Mouse (Mus musculus): ENCODE results near the gene Shisa8. TPM values are rescaled to one million over a fixed set of nuclear protein-coding genes. Genes with fewer than 3 reads are reported as not detected.

Shisa8 gene
- polyA plus RNA-seq, 1 experiment from 2014 or later: 0.31 TPM

DNA sequence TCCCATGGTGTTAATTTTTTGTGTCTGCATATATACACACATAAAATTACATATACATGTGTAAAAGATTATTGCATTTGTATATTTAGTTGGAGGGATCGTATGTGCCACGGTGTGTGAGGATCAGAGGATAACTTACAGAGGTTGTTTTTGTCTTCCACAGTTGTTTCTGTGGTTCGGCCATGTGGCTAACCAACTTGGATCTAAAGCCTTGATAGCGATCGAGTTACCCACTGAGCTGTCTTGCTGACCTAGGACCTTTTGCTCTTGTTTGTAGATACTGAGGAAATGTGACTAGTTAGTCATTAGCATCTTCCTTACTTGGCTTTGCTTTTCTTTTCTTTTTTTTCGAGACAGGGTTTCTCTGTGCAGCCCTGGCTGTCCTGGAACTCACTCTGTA is 56.3 kb downstream of the Shisa8 start:
- peaks cover 9% of the 10 kb centered on the region; the same call in 1 of the 2 replicates for H3K4me1 ChIP-seq (ENCODE audit: control insufficient read depth, insufficient read depth, low read length)
- 93% methylated on average over 6 of the region's 6 CpGs for whole genome bisulfite sequencing
- no peaks in the 10 kb centered on the region for H3K27me3 ChIP-seq (ENCODE audit: control insufficient read depth, insufficient read depth, low read length)
- H3K36me3 ChIP-seq (ENCODE audit: control insufficient read depth, insufficient read depth, low read length): no peaks in the 10 kb centered on the region
- H3K9me3 ChIP-seq (ENCODE audit: control insufficient read depth, low read length): no peaks in the 10 kb centered on the region
- H3K27ac ChIP-seq (replicated peaks; ENCODE audit: low read depth, low read length): no peak overlapping the region
- ATAC-seq (ENCODE audit: insufficient number of reproducible peaks, low FRiP score, low TSS enrichment, low read depth): no peak
- H3K4me2 ChIP-seq (ENCODE audit: low read depth, severe bottlenecking): no peak overlapping the region
- no peak overlapping the region for H3K4me3 ChIP-seq (ENCODE audit: low read depth, low read length)
- no peak overlapping the region for H3K9ac ChIP-seq (ENCODE audit: low read length)
- DNase-seq (ENCODE audit: low spot score): no peak

MicroRNA genes within 50 kb of the gene (microRNA counts, 519-probe panel; counts per million panel counts)
- 3,186 counts per million, percentile 39 among the panel's probes with 10 or more counts for microRNA mmu-miR-33

Small RNA genes within 50 kb of the gene (microRNA-seq; reads per million reads assigned to microRNA genes)
- gene Mir33: 101 reads per million, percentile 47 among the genes with 10 or more reads in this experiment

Other genes starting within 250 kb of the Shisa8 start
- not detected in 2 replicates for gene 1700029P11Rik, start 232.3 kb downstream of the Shisa8 start, polyA plus RNA-seq (2014; fragmentation: Nextera tagmentation; extraction: Ambion mirVana)
- gene Xrcc6, start 225.0 kb downstream of the Shisa8 start, polyA plus RNA-seq (2014; fragmentation: Nextera tagmentation; extraction: Ambion mirVana): 91.0 and 105 TPM in 2 replicates
- gene Desi1, start 179.0 kb downstream of the Shisa8 start, polyA plus RNA-seq (2014; fragmentation: Nextera tagmentation; extraction: Ambion mirVana): 34.4 and 37.7 TPM in 2 replicates
- gene Snu13, start 165.2 kb downstream of the Shisa8 start, polyA plus RNA-seq (2014; fragmentation: Nextera tagmentation; extraction: Ambion mirVana): 326 and 338 TPM in 2 replicates
- gene 4930407I10Rik, start 153.7 kb downstream of the Shisa8 start, polyA plus RNA-seq (2014; fragmentation: Nextera tagmentation; extraction: Ambion mirVana): 0.04 TPM in 1 of 2 replicates, not detected in the other
- 0.05 and 0.14 TPM in 2 replicates for gene Mei1, start 142.8 kb downstream of the Shisa8 start, polyA plus RNA-seq (2014; fragmentation: Nextera tagmentation; extraction: Ambion mirVana)
- 22.3 and 24.4 TPM in 2 replicates for gene Ccdc134, start 84.9 kb downstream of the Shisa8 start, polyA plus RNA-seq (2014; fragmentation: Nextera tagmentation; extraction: Ambion mirVana)
- 129 and 138 TPM in 2 replicates for gene Srebf2, start 65.6 kb downstream of the Shisa8 start, polyA plus RNA-seq (2014; fragmentation: Nextera tagmentation; extraction: Ambion mirVana)
- gene Tnfrsf13c, start 11.6 kb upstream of the Shisa8 start, polyA plus RNA-seq (2014; fragmentation: Nextera tagmentation; extraction: Ambion mirVana): 0.27 TPM in 1 of 2 replicates, not detected in the other
- 88.0 and 89.3 TPM in 2 replicates for gene Cenpm, start 31.9 kb upstream of the Shisa8 start, polyA plus RNA-seq (2014; fragmentation: Nextera tagmentation; extraction: Ambion mirVana)
- gene 1500009C09Rik, start 39.6 kb upstream of the Shisa8 start, polyA plus RNA-seq (2014; fragmentation: Nextera tagmentation; extraction: Ambion mirVana): not detected in 2 replicates
- gene Sept3, start 62.1 kb upstream of the Shisa8 start, polyA plus RNA-seq (2014; fragmentation: Nextera tagmentation; extraction: Ambion mirVana): 37.6 and 47.4 TPM in 2 replicates
- 0.20 TPM in 1 of 2 replicates, not detected in the other for gene Wbp2nl, start 86.1 kb upstream of the Shisa8 start, polyA plus RNA-seq (2014; fragmentation: Nextera tagmentation; extraction: Ambion mirVana)
- gene Naga, start 126.1 kb upstream of the Shisa8 start, polyA plus RNA-seq (2014; fragmentation: Nextera tagmentation; extraction: Ambion mirVana): 25.8 and 29.7 TPM in 2 replicates
- gene Pheta2, start 126.1 kb upstream of the Shisa8 start, polyA plus RNA-seq (2014; fragmentation: Nextera tagmentation; extraction: Ambion mirVana): 6.0 and 7.0 TPM in 2 replicates
- 220 and 233 TPM in 2 replicates for gene Smdt1, start 126.1 kb upstream of the Shisa8 start, polyA plus RNA-seq (2014; fragmentation: Nextera tagmentation; extraction: Ambion mirVana)
- gene Ndufa6, start 141.5 kb upstream of the Shisa8 start, polyA plus RNA-seq (2014; fragmentation: Nextera tagmentation; extraction: Ambion mirVana): 276 and 278 TPM in 2 replicates
- 1.6 and 1.7 TPM in 2 replicates for gene Cyp2d22, start 167.4 kb upstream of the Shisa8 start, polyA plus RNA-seq (2014; fragmentation: Nextera tagmentation; extraction: Ambion mirVana)
- not detected in 2 replicates for gene Cyp2d11, start 181.2 kb upstream of the Shisa8 start, polyA plus RNA-seq (2014; fragmentation: Nextera tagmentation; extraction: Ambion mirVana)
- gene Cyp2d10, start 194.4 kb upstream of the Shisa8 start, polyA plus RNA-seq (2014; fragmentation: Nextera tagmentation; extraction: Ambion mirVana): not detected in 2 replicates
- gene Cyp2d9, start 220.6 kb upstream of the Shisa8 start, polyA plus RNA-seq (2014; fragmentation: Nextera tagmentation; extraction: Ambion mirVana): not detected in 2 replicates